Mouse (Mus musculus): ENCODE results near the gene Cradd. TPM values are rescaled to one million over a fixed set of nuclear protein-coding genes. Genes with fewer than 3 reads are reported as not detected.

Cradd gene
- total and polyA plus RNA-seq, 3 experiments = 1.9 to 9.0 TPM; not detected in 1

DNA sequence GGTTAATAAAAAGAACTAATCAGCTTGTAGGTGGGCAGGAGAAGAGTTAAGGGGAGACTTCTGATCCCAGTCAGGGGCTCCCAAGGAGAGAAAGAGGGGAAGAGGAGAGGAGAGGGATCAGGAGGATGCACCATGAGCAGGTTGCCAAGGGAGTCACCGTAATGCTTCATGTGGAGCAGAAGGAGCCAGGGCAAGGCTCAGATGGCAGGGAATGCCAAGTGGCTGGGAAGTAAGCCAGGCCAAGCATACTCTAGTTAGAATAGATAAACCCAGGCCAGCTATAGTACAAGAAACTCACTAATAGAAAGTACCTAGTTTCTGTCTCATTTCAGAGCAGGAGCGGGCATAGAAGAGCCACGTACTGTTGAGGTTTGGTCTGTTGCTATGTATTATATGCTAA, 43.6 kb downstream of the Cradd start:
- no peak overlapping the region for H3K4me3 ChIP-seq (ENCODE audit: control insufficient read depth in 1 of 2, insufficient read depth in 1 of 2, low read depth in 2 of 2, low read length in 2 of 2)
- TF ChIP-seq ZMIZ1 (IDR thresholded peaks at IDR 0.05; ENCODE audit: low read depth, low read length) (no peak), CHD1 (IDR thresholded peaks at IDR 0.05; ENCODE audit: low read depth, low read length) (no peak), SMC3 (IDR thresholded peaks at IDR 0.05; ENCODE audit: low read depth, low read length) (no peak), POLR2AphosphoS5 (IDR thresholded peaks at IDR 0.05; ENCODE audit: borderline replicate concordance, low read depth, low read length) (no peak), TCF12 (IDR thresholded peaks at IDR 0.05; ENCODE audit: low read depth, low read length) (no peak), UBTF (IDR thresholded peaks at IDR 0.05; ENCODE audit: borderline replicate concordance, insufficient read depth, low read depth, low read length) (no peak), ZKSCAN1 (IDR thresholded peaks at IDR 0.05; ENCODE audit: low read depth, low read length) (no peak), NRF1 (IDR thresholded peaks at IDR 0.05; ENCODE audit: insufficient read depth, low read depth, low read length, poor library complexity, severe bottlenecking) (no peak), E2F4 (IDR thresholded peaks at IDR 0.05; ENCODE audit: borderline replicate concordance, low read depth, low read length) (no peak), USF1 (IDR thresholded peaks at IDR 0.05; ENCODE audit: low read depth, low read length) (no peak), SIN3A (IDR thresholded peaks at IDR 0.05; ENCODE audit: low read length) (no peak)
- no peaks in the 10 kb centered on the region for H3K9me3 ChIP-seq (replicated peaks; ENCODE audit: insufficient read depth, low read length)
- H3K4me1 ChIP-seq (ENCODE audit: control insufficient read depth in 1 of 2, insufficient read depth in 2 of 2, low read length in 2 of 2) = peaks cover 3 to 6% of the 10 kb centered on the region in 2 experiments; a peak in 2 of 4 replicates
- no peak for DNase-seq (ENCODE audit: low read depth, low spot score)
- H3K36me3 ChIP-seq (ENCODE audit: control insufficient read depth in 1 of 2, insufficient read depth in 2 of 2, low read length in 2 of 2) = no peaks in the 10 kb centered on the region
- no peaks in the 10 kb centered on the region for H3K79me2 ChIP-seq (ENCODE audit: control insufficient read depth, insufficient read depth, low read length, poor library complexity)
- H3K9ac ChIP-seq (ENCODE audit: control insufficient read depth, low read depth, low read length, poor library complexity, severe bottlenecking) = no peak overlapping the region
- no peak overlapping the region for H3K27ac ChIP-seq (ENCODE audit: control insufficient read depth, low read depth, low read length)
- no peaks in the 10 kb centered on the region for H3K27me3 ChIP-seq (ENCODE audit: control insufficient read depth in 1 of 2, insufficient read depth in 2 of 2, low read length in 2 of 2)

DNA sequence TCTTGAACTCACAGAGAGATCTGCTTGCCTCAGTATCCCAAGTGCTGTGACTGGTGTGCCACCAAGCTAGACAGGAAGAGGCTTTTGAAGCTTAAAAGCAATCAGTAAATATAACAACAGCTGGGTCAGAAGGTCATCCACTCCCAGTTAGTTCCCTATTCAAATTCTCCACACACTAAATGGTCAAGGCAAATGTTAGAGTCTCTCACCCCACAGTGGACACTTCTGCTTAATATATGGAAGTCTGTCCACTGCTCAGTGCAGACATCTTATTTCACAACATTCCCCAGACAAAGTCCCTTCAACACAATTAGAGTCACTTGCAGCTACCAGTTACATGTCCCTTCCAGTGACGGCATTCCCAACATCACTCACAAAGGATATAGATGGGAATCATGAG, 44.5 kb downstream of the Cradd start:
- H3K4me3 ChIP-seq (ENCODE audit: control insufficient read depth in 1 of 2, insufficient read depth in 1 of 2, low read depth in 2 of 2, low read length in 2 of 2) = no peak overlapping the region
- DNase-seq (ENCODE audit: low read depth, low spot score) = no peak
- H3K4me1 ChIP-seq (ENCODE audit: control insufficient read depth in 1 of 2, insufficient read depth in 2 of 2, low read length in 2 of 2) = peaks cover 3 to 9% of the 10 kb centered on the region in 2 experiments; a peak in 3 of 4 replicates
- H3K27ac ChIP-seq (ENCODE audit: control insufficient read depth, low read depth, low read length) = no peak overlapping the region
- H3K9me3 ChIP-seq (replicated peaks; ENCODE audit: insufficient read depth, low read length) = no peaks in the 10 kb centered on the region
- H3K9ac ChIP-seq (ENCODE audit: control insufficient read depth, low read depth, low read length, poor library complexity, severe bottlenecking) = no peak overlapping the region
- H3K79me2 ChIP-seq (ENCODE audit: control insufficient read depth, insufficient read depth, low read length, poor library complexity) = no peaks in the 10 kb centered on the region
- H3K27me3 ChIP-seq (ENCODE audit: control insufficient read depth in 1 of 2, insufficient read depth in 2 of 2, low read length in 2 of 2) = no peaks in the 10 kb centered on the region
- 0 out of 4 replicates have a peak, but pooled peaks cover 0 to under 1% of the 10 kb centered on the region in 2 experiments for H3K36me3 ChIP-seq (ENCODE audit: control insufficient read depth in 1 of 2, insufficient read depth in 2 of 2, low read length in 2 of 2)
- TF ChIP-seq ZMIZ1 (IDR thresholded peaks at IDR 0.05; ENCODE audit: low read depth, low read length) (no peak), HCFC1 (IDR thresholded peaks at IDR 0.05; ENCODE audit: low read depth, low read length) (no peak), POLR2AphosphoS2 (IDR thresholded peaks at IDR 0.05; ENCODE audit: low read length) (no peak), USF2 (IDR thresholded peaks at IDR 0.05; ENCODE audit: borderline replicate concordance in 1 of 2, insufficient read depth in 1 of 2, low read depth in 1 of 2, low read length in 2 of 2) (no peak), JUND (IDR thresholded peaks at IDR 0.05; ENCODE audit: low read depth, low read length) (no peak), CTCF (IDR thresholded peaks at IDR 0.05 in 2 of 3, conservative IDR thresholded peaks at IDR 0.05 in 1 of 3; ENCODE audit: control insufficient read depth in 1 of 3, insufficient read depth in 1 of 3, low read depth in 2 of 3, low read length in 3 of 3, poor library complexity in 1 of 3, severe bottlenecking in 1 of 3) (no peak), NELFE (IDR thresholded peaks at IDR 0.05; ENCODE audit: low read depth, low read length) (no peak), NRF1 (IDR thresholded peaks at IDR 0.05; ENCODE audit: insufficient read depth, low read depth, low read length, poor library complexity, severe bottlenecking) (no peak), E2F4 (IDR thresholded peaks at IDR 0.05; ENCODE audit: borderline replicate concordance, low read depth, low read length) (no peak), POLR2A (IDR thresholded peaks at IDR 0.05; ENCODE audit: control insufficient read depth in 1 of 2, insufficient read depth in 1 of 2, low read depth in 1 of 2, low read length in 2 of 2, poor library complexity in 1 of 2) (no peak), TBP (IDR thresholded peaks at IDR 0.05; ENCODE audit: low read depth, low read length) (no peak), CHD2 (IDR thresholded peaks at IDR 0.05; ENCODE audit: low read length) (no peak), GABPA (IDR thresholded peaks at IDR 0.05; ENCODE audit: low read depth, low read length) (no peak), SMC3 (IDR thresholded peaks at IDR 0.05; ENCODE audit: low read depth, low read length) (no peak), MEF2A (IDR thresholded peaks at IDR 0.05; ENCODE audit: extremely low read depth, insufficient replicate concordance, low read depth, low read length, poor library complexity, severe bottlenecking) (no peak), TAL1 (IDR thresholded peaks at IDR 0.05; ENCODE audit: low read length) (no peak), BHLHE40 (IDR thresholded peaks at IDR 0.05; ENCODE audit: borderline replicate concordance, low read depth, low read length) (no peak)
